Mouse (Mus musculus): ENCODE data around the gene Pou1f1.

- TF ChIP-seq CTCF (IDR thresholded peaks at IDR 0.05; ENCODE audit: borderline replicate concordance, insufficient read depth, low read depth, low read length) (no peak), POLR2A (IDR thresholded peaks at IDR 0.05; ENCODE audit: borderline replicate concordance, insufficient read depth, low read length) (peak; percentile 85; the same call in 1 of the 2 replicates)
Measured at GRCm38 (mm10) chr16:65561963-65562863, 41.9 kb downstream of the Pou1f1 start, which contains the start of gene Chmp2b.
